Mouse (Mus musculus) left cerebral cortex, postnatal 14 days (tissue): Measurements from ENCODE around the gene Gm28230. TPM values are rescaled to one million over a fixed set of nuclear protein-coding genes. Genes with fewer than 3 reads are reported as not detected.

Experiments
- DNase-seq, 2 experiments: peaks; one replicate each; pipeline ENCODE4 v3.0.0; 2021 to 2022; ENCODE audit warnings: low spot score in 2 of 2, mixed read lengths in 1 of 2
- intact Hi-C: fragments of 180-260 bp; cut with DNase I; formaldehyde crosslinking; loops from one replicate; pipeline ENCODE4 v1.15.1; 2025
- total RNA-seq, 2 experiments: library from RNA; stranded (reverse); gene quantifications; 2 replicates each; pipeline ENCODE4 v1.2.3; 2021

Gm28230 gene
- total RNA-seq, 2 experiments from 2014 or later, result not detected

GRCm38 (mm10) chr2:74714156-74714789 is 12.3 kb upstream of the Gm28230 start:
- no peak for DNase-seq
- intact Hi-C loops, result loop anchor here (2.0 kb wide), 1 partner anchor 341 kb away; no protein-coding TSS in a partner anchor

- no peak for DNase-seq
- intact Hi-C loops, result loop anchor here (1.0 to 2.0 kb wide), 2 partner anchors 340 to 422 kb away; no protein-coding TSS in a partner anchor
These were observed 11.6 kb upstream of the Gm28230 start for GRCm38 (mm10) chr2:74714881-74715280.

GRCm38 (mm10) chr2:74715504-74716241 is 10.9 kb upstream of the Gm28230 start:
- intact Hi-C loops, result loop anchor here (1.0 to 2.0 kb wide), 3 partner anchors 249 to 422 kb away; no protein-coding TSS in a partner anchor
- peak; percentile 62 to 79 for DNase-seq

- DNase-seq, result no peak
- intact Hi-C loops, result no loop called here
These were observed 6.1 kb upstream of the Gm28230 start for GRCm38 (mm10) chr2:74720384-74720783.

GRCm38 (mm10) chr2:74720955-74721491 is 5.5 kb upstream of the Gm28230 start:
- intact Hi-C loops, result no loop called here
- DNase-seq, result no peak

GRCm38 (mm10) chr2:74721882-74722281 is 4.6 kb upstream of the Gm28230 start:
- intact Hi-C loops, result no loop called here
- DNase-seq, result no peak

- intact Hi-C loops, result no loop called here
- DNase-seq, result no peak
These were observed 3.6 kb upstream of the Gm28230 start for GRCm38 (mm10) chr2:74722949-74723348.

GRCm38 (mm10) chr2:74724244-74725015 is 2.1 kb upstream of the Gm28230 start:
- intact Hi-C loops, result no loop called here
- no peak for DNase-seq

GRCm38 (mm10) chr2:74725171-74725570 is 1.4 kb upstream of the Gm28230 start:
- intact Hi-C loops, result no loop called here
- DNase-seq, result no peak

- intact Hi-C loops, result no loop called here
- DNase-seq, result no peak
These were observed 578 bp downstream of the Gm28230 start for GRCm38 (mm10) chr2:74726973-74727639.

- DNase-seq, result no peak
- intact Hi-C loops, result no loop called here
These were observed 1.2 kb downstream of the Gm28230 start for GRCm38 (mm10) chr2:74727640-74728302.

GRCm38 (mm10) chr2:74728303-74728680 is 1.8 kb downstream of the Gm28230 start:
- intact Hi-C loops, result no loop called here

GRCm38 (mm10) chr2:74730331-74730730 is 3.8 kb downstream of the Gm28230 start:
- intact Hi-C loops, result no loop called here

More at GRCm38 (mm10) chr2:74728303-74728680, 1.8 kb downstream of the Gm28230 start:
- no peak for DNase-seq

GRCm38 (mm10) chr2:74731055-74731454 is 4.5 kb downstream of the Gm28230 start:
- no peak for DNase-seq
- intact Hi-C loops, result no loop called here

More at GRCm38 (mm10) chr2:74730331-74730730, 3.8 kb downstream of the Gm28230 start:
- no peak for DNase-seq

GRCm38 (mm10) chr2:74731799-74732512 is 5.4 kb downstream of the Gm28230 start:
- intact Hi-C loops, result no loop called here

GRCm38 (mm10) chr2:74732513-74733316 is 6.2 kb downstream of the Gm28230 start:
- DNase-seq, result no peak
- intact Hi-C loops, result no loop called here

More at GRCm38 (mm10) chr2:74731799-74732512, 5.4 kb downstream of the Gm28230 start:
- DNase-seq, result no peak

GRCm38 (mm10) chr2:74733317-74733661 is 6.8 kb downstream of the Gm28230 start:
- intact Hi-C loops, result no loop called here
- DNase-seq, result no peak
